Mouse (Mus musculus): ENCODE results near the gene Eaf1. TPM values are rescaled to one million over a fixed set of nuclear protein-coding genes. Genes with fewer than 3 reads are reported as not detected.
"Not testable (repeated sequence)": the region's sequence is repeated elsewhere in the genome, so short reads cannot be mapped to it uniquely, and the experiment has no call there.

Eaf1 gene
- 9.6 and 10.9 TPM in 2 replicates for polyA plus RNA-seq (2015; fragmentation: Nextera tagmentation; extraction: Ambion mirVana)

DNA sequence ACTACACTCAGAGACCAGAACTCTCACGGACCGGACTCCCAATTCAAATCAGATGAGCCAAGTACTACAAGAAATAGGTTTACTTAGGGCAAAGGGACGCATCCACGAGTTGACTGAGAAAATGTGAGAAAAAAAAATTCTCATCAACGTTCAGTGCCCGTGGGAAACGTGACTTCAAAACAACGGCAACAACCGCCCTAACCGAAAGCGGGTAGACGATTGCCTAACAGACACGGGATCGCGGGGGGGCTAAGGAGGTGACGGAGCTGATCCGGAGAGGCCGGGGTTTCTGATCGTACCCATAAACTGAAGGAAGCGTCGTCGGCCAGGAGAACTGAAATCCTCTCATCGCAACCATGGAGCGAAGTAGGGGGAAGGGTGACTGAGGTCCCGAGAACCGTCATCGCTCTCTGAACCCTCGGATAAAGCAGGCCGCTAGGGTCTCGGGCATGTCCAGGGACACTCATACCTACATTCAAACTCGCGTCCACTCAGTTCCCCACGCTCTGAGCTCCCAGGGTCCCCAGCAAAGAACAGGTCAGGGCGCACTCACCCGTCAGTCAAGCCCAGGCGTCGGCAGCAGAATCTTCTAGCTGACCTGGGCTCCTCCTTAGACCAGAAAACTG is at the start of gene Eaf1:
Gene Eaf1 (plus strand): TSS at position 51 of the 626 bp plus-strand sequence.
- peak; percentile 38 for ATAC-seq (ENCODE audit: low FRiP score)

DNA sequence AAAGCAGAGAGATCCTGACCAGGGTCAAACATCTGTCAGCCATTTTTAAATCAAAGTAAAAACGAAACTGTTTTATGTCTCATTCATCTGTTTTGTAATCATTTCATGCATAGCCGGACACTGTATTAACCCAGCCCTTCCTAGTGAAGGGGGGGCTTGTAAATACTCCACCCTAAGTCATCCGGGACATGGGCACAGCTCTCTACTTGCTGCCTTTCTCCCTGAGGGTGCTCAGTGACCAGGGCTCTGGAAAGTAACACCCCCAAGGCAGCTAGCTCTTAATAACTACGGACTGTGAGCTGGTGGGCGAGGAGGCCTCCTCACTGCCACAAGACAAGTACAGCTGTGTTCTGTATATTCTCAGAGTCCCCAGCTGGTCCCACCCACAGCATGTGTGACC is 45.2 kb upstream of the Eaf1 start:
- Histone ChIP-seq H3K4me1 (replicated peaks) (no peaks in the 10 kb centered on the region), H3K9me3 (no peaks in the 10 kb centered on the region), H3K4me2 (no peak overlapping the region), H3K4me3 (no peak overlapping the region), H3K9ac (no peak overlapping the region), H3K27ac (no peak overlapping the region), H3K36me3 (no peaks in the 10 kb centered on the region), H3K27me3 (no peaks in the 10 kb centered on the region)
- 85% methylated on average over 5 of the region's 5 CpGs for WGBS
- ATAC-seq (ENCODE audit: low FRiP score): no peak

More for the DNA sequence above, at the start of gene Eaf1:
- Histone ChIP-seq H3K4me1 (replicated peaks) (peaks cover 45% of the 10 kb centered on the region), H3K27ac (peak within 1 kb of the TSS; percentile 93), H3K4me3 (peak within 1 kb of the TSS; percentile 97), H3K9ac (peak within 1 kb of the TSS; percentile 93), H3K36me3 (peaks cover 46% of the 10 kb centered on the region), H3K9me3 (no peaks in the 10 kb centered on the region), H3K4me2 (peak within 1 kb of the TSS; percentile 90), H3K27me3 (no peaks in the 10 kb centered on the region)
- WGBS: 1% methylated on average over 37 of the region's 37 CpGs

DNA sequence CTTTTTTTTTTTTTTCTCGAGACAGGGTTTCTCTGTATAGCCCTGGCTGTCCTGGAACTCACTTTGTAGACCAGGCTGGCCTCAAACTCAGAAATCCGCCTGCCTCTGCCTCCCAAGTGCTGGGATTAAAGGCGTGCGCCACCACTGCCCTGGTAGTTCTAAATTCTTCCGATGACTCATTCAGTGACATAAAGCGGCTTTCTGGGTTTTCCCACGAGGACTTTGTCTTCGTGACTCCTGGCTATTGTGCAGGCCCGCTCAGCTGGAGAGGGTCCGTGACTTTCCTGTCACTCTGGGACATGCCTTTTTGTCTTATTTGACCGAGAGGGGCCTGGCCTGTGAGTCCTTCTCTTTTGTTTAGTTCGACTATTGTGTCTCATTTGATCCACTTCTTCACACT is 40.3 kb upstream of the Eaf1 start:
- not testable (repeated sequence) for ATAC-seq (ENCODE audit: low FRiP score); H3K4me1 ChIP-seq (replicated peaks); H3K27ac ChIP-seq; H3K4me3 ChIP-seq; H3K9me3 ChIP-seq; H3K9ac ChIP-seq; H3K27me3 ChIP-seq; H3K4me2 ChIP-seq; H3K36me3 ChIP-seq
- 44% methylated on average over 12 of the region's 12 CpGs for WGBS

GRCm38 (mm10) chr14:31454849-31455566 is 39.2 kb upstream of the Eaf1 start:
- ATAC-seq (ENCODE audit: low FRiP score): no peak
- no peak overlapping the region for H3K27ac ChIP-seq
- no peak overlapping the region for H3K4me3 ChIP-seq
- no peak overlapping the region for H3K9ac ChIP-seq
- H3K27me3 ChIP-seq: no peaks in the 10 kb centered on the region
- H3K4me2 ChIP-seq: no peak overlapping the region
- no peaks in the 10 kb centered on the region for H3K4me1 ChIP-seq (replicated peaks)
- no peaks in the 10 kb centered on the region for H3K9me3 ChIP-seq
- H3K36me3 ChIP-seq: no peaks in the 10 kb centered on the region
- WGBS: 91% methylated on average over 8 of the region's 8 CpGs

GRCm38 (mm10) chr14:31456064-31456721 is 38.0 kb upstream of the Eaf1 start:
- no peaks in the 10 kb centered on the region for H3K4me1 ChIP-seq (replicated peaks)
- WGBS: 85% methylated on average over 6 of the region's 6 CpGs
- no peaks in the 10 kb centered on the region for H3K36me3 ChIP-seq
- H3K4me2 ChIP-seq: no peak overlapping the region
- H3K27ac ChIP-seq: no peak overlapping the region
- H3K9me3 ChIP-seq: no peaks in the 10 kb centered on the region
- H3K9ac ChIP-seq: no peak overlapping the region
- H3K27me3 ChIP-seq: no peaks in the 10 kb centered on the region
- H3K4me3 ChIP-seq: no peak overlapping the region
- ATAC-seq (ENCODE audit: low FRiP score): no peak

- 89% methylated on average over 12 of the region's 12 CpGs for WGBS
- Histone ChIP-seq H3K4me1 (replicated peaks) (no peaks in the 10 kb centered on the region), H3K4me2 (no peak overlapping the region), H3K9me3 (no peaks in the 10 kb centered on the region), H3K27ac (no peak overlapping the region), H3K9ac (no peak overlapping the region), H3K4me3 (no peak overlapping the region), H3K27me3 (no peaks in the 10 kb centered on the region), H3K36me3 (no peaks in the 10 kb centered on the region)
- no peak for ATAC-seq (ENCODE audit: low FRiP score)
These were observed 36.2 kb upstream of the Eaf1 start for GRCm38 (mm10) chr14:31458006-31458405.

- not testable (repeated sequence) for ATAC-seq (ENCODE audit: low FRiP score); H3K9me3 ChIP-seq
- WGBS: 75% methylated on average over 5 of the region's 5 CpGs
These were observed 32.0 kb upstream of the Eaf1 start for GRCm38 (mm10) chr14:31462226-31462625.

DNA sequence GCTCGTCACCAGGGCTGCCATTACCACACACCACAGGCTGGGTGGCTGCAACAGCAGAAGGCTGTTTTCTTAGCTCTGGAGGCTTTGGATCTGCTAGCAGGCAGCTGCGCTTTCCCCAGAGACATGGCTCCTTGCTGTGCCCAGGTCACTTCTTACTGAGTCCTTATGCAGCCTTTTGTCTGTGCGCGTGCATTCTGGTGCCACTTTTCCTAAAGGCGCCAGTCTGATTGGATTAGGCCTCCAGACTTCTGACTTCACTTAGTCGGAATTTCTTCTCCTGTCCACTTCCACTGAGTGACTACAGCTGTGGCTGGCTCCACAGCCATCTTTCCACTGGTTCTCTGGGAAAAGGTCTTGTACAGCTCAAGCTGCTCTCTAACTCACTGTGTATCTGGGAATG is 31.3 kb upstream of the Eaf1 start:
- WGBS: 79% methylated on average over 6 of the region's 6 CpGs
- no peak overlapping the region for H3K4me2 ChIP-seq
- no peak overlapping the region for H3K27ac ChIP-seq
- H3K27me3 ChIP-seq: no peaks in the 10 kb centered on the region
- no peak overlapping the region for H3K4me3 ChIP-seq
- H3K9me3 ChIP-seq: no peaks in the 10 kb centered on the region
- H3K36me3 ChIP-seq: no peaks in the 10 kb centered on the region
- ATAC-seq (ENCODE audit: low FRiP score): no peak
- H3K4me1 ChIP-seq (replicated peaks): no peaks in the 10 kb centered on the region
- no peak overlapping the region for H3K9ac ChIP-seq

More at GRCm38 (mm10) chr14:31462226-31462625, 32.0 kb upstream of the Eaf1 start:
- H3K4me1 ChIP-seq (replicated peaks); H3K27ac ChIP-seq; H3K4me3 ChIP-seq; H3K36me3 ChIP-seq; H3K4me2 ChIP-seq; H3K9ac ChIP-seq; H3K27me3 ChIP-seq: not testable (repeated sequence)

DNA sequence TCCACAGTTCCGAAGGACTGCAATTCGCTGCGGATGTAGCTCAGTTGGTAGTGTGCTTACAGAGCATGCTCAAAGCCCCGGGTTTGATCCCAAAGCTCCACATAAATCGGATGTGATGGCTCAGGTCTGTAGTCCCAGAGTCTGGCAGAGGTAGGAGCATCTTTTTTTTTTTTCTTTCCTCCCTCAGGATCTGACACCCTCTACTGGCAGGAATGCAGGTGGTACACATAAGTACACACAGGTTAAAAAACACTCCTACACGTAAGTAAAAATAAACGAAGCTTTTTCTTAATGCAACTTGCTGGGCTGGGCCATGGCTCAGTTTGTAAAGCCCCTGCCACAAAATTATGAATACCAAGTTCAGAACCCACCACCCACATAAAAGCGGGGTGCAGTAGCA is 30.0 kb upstream of the Eaf1 start:
- Histone ChIP-seq H3K4me2 (no peak overlapping the region), H3K9me3 (no peaks in the 10 kb centered on the region), H3K36me3 (no peaks in the 10 kb centered on the region), H3K4me3 (no peak overlapping the region), H3K9ac (no peak overlapping the region), H3K27ac (no peak overlapping the region), H3K4me1 (replicated peaks) (no peaks in the 10 kb centered on the region), H3K27me3 (no peaks in the 10 kb centered on the region)
- ATAC-seq (ENCODE audit: low FRiP score): no peak
- 61% methylated on average over 8 of the region's 8 CpGs for WGBS

GRCm38 (mm10) chr14:31469711-31470110 is 24.5 kb upstream of the Eaf1 start:
- Histone ChIP-seq H3K4me1 (replicated peaks) (no peaks in the 10 kb centered on the region), H3K27ac (no peak overlapping the region), H3K4me2 (no peak overlapping the region), H3K9ac (no peak overlapping the region), H3K9me3 (no peaks in the 10 kb centered on the region), H3K4me3 (no peak overlapping the region), H3K27me3 (no peaks in the 10 kb centered on the region), H3K36me3 (no peaks in the 10 kb centered on the region)
- 59% methylated on average over 4 of the region's 4 CpGs for WGBS
- ATAC-seq (ENCODE audit: low FRiP score): no peak

DNA sequence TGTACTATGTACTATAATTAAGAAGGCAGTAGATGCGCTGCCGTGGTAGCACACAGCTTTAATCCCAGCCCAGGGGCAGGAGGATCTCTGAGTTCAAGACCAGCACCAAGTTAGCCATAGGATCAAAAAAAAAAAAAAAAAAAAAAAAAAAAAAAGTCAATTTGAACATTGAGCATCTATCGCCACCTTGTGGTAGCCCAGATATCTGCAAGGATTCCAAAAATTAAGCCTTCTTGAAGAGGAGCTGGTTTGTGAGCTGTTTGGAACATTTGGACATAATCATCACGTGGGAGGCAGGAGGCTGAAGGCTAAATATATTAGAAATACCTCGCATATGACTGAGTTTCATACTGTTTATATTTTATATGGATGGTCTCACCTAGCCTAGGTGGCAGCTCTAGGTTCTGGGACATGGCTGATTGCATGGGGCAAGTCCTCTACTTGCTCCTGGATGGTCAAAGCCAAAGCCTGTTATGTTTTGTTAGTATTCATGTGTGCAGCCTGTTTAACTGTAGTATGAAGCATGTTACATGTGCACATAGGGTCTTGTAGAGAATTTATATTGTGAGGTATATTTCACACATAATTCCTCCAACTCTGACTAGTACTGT is 21.6 kb upstream of the Eaf1 start:
- 0 out of 2 replicates have a peak, but pooled peaks cover 6% of the 10 kb centered on the region for H3K36me3 ChIP-seq
- H3K4me3 ChIP-seq: no peak overlapping the region
- no peaks in the 10 kb centered on the region for H3K9me3 ChIP-seq
- H3K27ac ChIP-seq: no peak overlapping the region
- H3K4me1 ChIP-seq (replicated peaks): no peaks in the 10 kb centered on the region
- 8% methylated on average over 5 of the region's 5 CpGs for WGBS
- no peak overlapping the region for H3K9ac ChIP-seq
- H3K4me2 ChIP-seq: no peak overlapping the region
- no peak for ATAC-seq (ENCODE audit: low FRiP score)
- no peaks in the 10 kb centered on the region for H3K27me3 ChIP-seq

GRCm38 (mm10) chr14:31473297-31473696 is 20.9 kb upstream of the Eaf1 start:
- ATAC-seq (ENCODE audit: low FRiP score): no peak
- Histone ChIP-seq H3K4me1 (replicated peaks) (no peaks in the 10 kb centered on the region), H3K27me3 (no peaks in the 10 kb centered on the region), H3K36me3 (peaks cover 12% of the 10 kb centered on the region), H3K27ac (no peak overlapping the region), H3K4me2 (no peak overlapping the region), H3K9ac (no peak overlapping the region), H3K9me3 (no peaks in the 10 kb centered on the region), H3K4me3 (no peak overlapping the region)
- 72% methylated on average over 2 of the region's 2 CpGs for WGBS
